Mouse (Mus musculus): ENCODE measurements at regions not wholly inside any gene's neighbourhood (a gene's known extent, or its start where the extent isn't known, plus 50 kb on each side); places are given as distances from the start of the nearest gene placed in this dataset.

GRCm38 (mm10) chr2:128270377-128271129, 144.7 kb downstream of the Bcl2l11 start:
- no peaks in the 10 kb centered on the region for H3K36me3 ChIP-seq (ENCODE audit: control insufficient read depth, insufficient read depth, low read length)
- H3K4me1 ChIP-seq (ENCODE audit: control insufficient read depth, insufficient read depth, low read length): peaks cover 4% of the 10 kb centered on the region; the same call in 1 of the 2 replicates
- no peaks in the 10 kb centered on the region for H3K27me3 ChIP-seq (ENCODE audit: control insufficient read depth, insufficient read depth, low read length)
- no peak overlapping the region for H3K9ac ChIP-seq (ENCODE audit: low read depth, low read length)
- H3K79me2 ChIP-seq (ENCODE audit: control insufficient read depth, insufficient read depth, low read length): no peaks in the 10 kb centered on the region
- H3K4me3 ChIP-seq (ENCODE audit: insufficient read depth, low read depth, low read length): no peak overlapping the region
- DNase-seq (ENCODE audit: extremely low read depth, low read depth, low spot score): peak; percentile 7
- no peak overlapping the region for H3K27ac ChIP-seq (replicated peaks; ENCODE audit: insufficient read depth, low read depth, low read length)
- no peak for TF ChIP-seq POLR2A (IDR thresholded peaks at IDR 0.05; ENCODE audit: extremely low read depth, insufficient read depth, low read length)
- 29% methylated on average over 9 of the region's 9 CpGs for WGBS

- no peaks in the 10 kb centered on the region for H3K27me3 ChIP-seq (ENCODE audit: control insufficient read depth, insufficient read depth, low read length)
- H3K36me3 ChIP-seq (ENCODE audit: control insufficient read depth, insufficient read depth, low read length): no peaks in the 10 kb centered on the region
- peak; percentile 33 for DNase-seq (ENCODE audit: extremely low read depth, low read depth, low spot score)
- H3K9ac ChIP-seq (ENCODE audit: low read depth, low read length): no peak overlapping the region
- TF ChIP-seq CTCF (IDR thresholded peaks at IDR 0.05; ENCODE audit: low read depth, low read length) (no peak), POLR2A (IDR thresholded peaks at IDR 0.05; ENCODE audit: extremely low read depth, insufficient read depth, low read length) (no peak)
- no peaks in the 10 kb centered on the region for H3K79me2 ChIP-seq (ENCODE audit: control insufficient read depth, insufficient read depth, low read length)
- H3K4me1 ChIP-seq (ENCODE audit: control insufficient read depth, insufficient read depth, low read length): peaks cover 5% of the 10 kb centered on the region
- no peak overlapping the region for H3K4me3 ChIP-seq (ENCODE audit: insufficient read depth, low read depth, low read length)
- WGBS: 13% methylated on average over 7 of the region's 7 CpGs
- no peak overlapping the region for H3K27ac ChIP-seq (replicated peaks; ENCODE audit: insufficient read depth, low read depth, low read length)
Observed at GRCm38 (mm10) chr2:128272789-128273188, 147.0 kb downstream of the Bcl2l11 start.

GRCm38 (mm10) chr2:128273292-128273691, 147.5 kb downstream of the Bcl2l11 start:
- no peaks in the 10 kb centered on the region for H3K79me2 ChIP-seq (ENCODE audit: control insufficient read depth, insufficient read depth, low read length)
- 77% methylated on average over 4 of the region's 4 CpGs for WGBS
- no peak for DNase-seq (ENCODE audit: extremely low read depth, low read depth, low spot score)
- H3K4me1 ChIP-seq (ENCODE audit: control insufficient read depth, insufficient read depth, low read length): peaks cover 5% of the 10 kb centered on the region
- no peak overlapping the region for H3K4me3 ChIP-seq (ENCODE audit: insufficient read depth, low read depth, low read length)
- H3K27ac ChIP-seq (replicated peaks; ENCODE audit: insufficient read depth, low read depth, low read length): no peak overlapping the region
- no peak overlapping the region for H3K9ac ChIP-seq (ENCODE audit: low read depth, low read length)
- no peaks in the 10 kb centered on the region for H3K27me3 ChIP-seq (ENCODE audit: control insufficient read depth, insufficient read depth, low read length)
- TF ChIP-seq CTCF (IDR thresholded peaks at IDR 0.05; ENCODE audit: low read depth, low read length) (no peak), POLR2A (IDR thresholded peaks at IDR 0.05; ENCODE audit: extremely low read depth, insufficient read depth, low read length) (no peak)
- no peaks in the 10 kb centered on the region for H3K36me3 ChIP-seq (ENCODE audit: control insufficient read depth, insufficient read depth, low read length)

- H3K79me2 ChIP-seq (ENCODE audit: control insufficient read depth, insufficient read depth, low read length): no peaks in the 10 kb centered on the region
Observed at GRCm38 (mm10) chr2:128276337-128276736, 150.5 kb downstream of the Bcl2l11 start.

GRCm38 (mm10) chr2:128277387-128278123, 151.7 kb downstream of the Bcl2l11 start:
- DNase-seq (ENCODE audit: extremely low read depth, low read depth, low spot score): peak; percentile 7
- H3K27me3 ChIP-seq (ENCODE audit: control insufficient read depth, insufficient read depth, low read length): no peaks in the 10 kb centered on the region
- no peaks in the 10 kb centered on the region for H3K36me3 ChIP-seq (ENCODE audit: control insufficient read depth, insufficient read depth, low read length)
- H3K4me3 ChIP-seq (ENCODE audit: insufficient read depth, low read depth, low read length): no peak overlapping the region
- no peaks in the 10 kb centered on the region for H3K79me2 ChIP-seq (ENCODE audit: control insufficient read depth, insufficient read depth, low read length)
- no peak overlapping the region for H3K9ac ChIP-seq (ENCODE audit: low read depth, low read length)
- 75% methylated on average over 4 of the region's 4 CpGs for WGBS
- no peak overlapping the region for H3K27ac ChIP-seq (replicated peaks; ENCODE audit: insufficient read depth, low read depth, low read length)
- TF ChIP-seq CTCF (IDR thresholded peaks at IDR 0.05; ENCODE audit: low read depth, low read length) (no peak), POLR2A (IDR thresholded peaks at IDR 0.05; ENCODE audit: extremely low read depth, insufficient read depth, low read length) (no peak)
- H3K4me1 ChIP-seq (ENCODE audit: control insufficient read depth, insufficient read depth, low read length): peaks cover 5% of the 10 kb centered on the region

More at GRCm38 (mm10) chr2:128276337-128276736, 150.5 kb downstream of the Bcl2l11 start:
- Histone ChIP-seq H3K9ac (ENCODE audit: low read depth, low read length) (no peak overlapping the region), H3K27me3 (ENCODE audit: control insufficient read depth, insufficient read depth, low read length) (no peaks in the 10 kb centered on the region), H3K4me1 (ENCODE audit: control insufficient read depth, insufficient read depth, low read length) (peaks cover 5% of the 10 kb centered on the region), H3K27ac (replicated peaks; ENCODE audit: insufficient read depth, low read depth, low read length) (no peak overlapping the region), H3K4me3 (ENCODE audit: insufficient read depth, low read depth, low read length) (no peak overlapping the region), H3K36me3 (ENCODE audit: control insufficient read depth, insufficient read depth, low read length) (no peaks in the 10 kb centered on the region)
- TF ChIP-seq CTCF (IDR thresholded peaks at IDR 0.05; ENCODE audit: low read depth, low read length) (no peak), POLR2A (IDR thresholded peaks at IDR 0.05; ENCODE audit: extremely low read depth, insufficient read depth, low read length) (no peak)
- 43% methylated on average over 5 of the region's 5 CpGs for WGBS
- DNase-seq (ENCODE audit: extremely low read depth, low read depth, low spot score): no peak

- H3K36me3 ChIP-seq (ENCODE audit: control insufficient read depth, insufficient read depth, low read length): no peaks in the 10 kb centered on the region
- H3K27me3 ChIP-seq (ENCODE audit: control insufficient read depth, insufficient read depth, low read length): no peaks in the 10 kb centered on the region
- H3K79me2 ChIP-seq (ENCODE audit: control insufficient read depth, insufficient read depth, low read length): no peaks in the 10 kb centered on the region
- TF ChIP-seq CTCF (IDR thresholded peaks at IDR 0.05; ENCODE audit: low read depth, low read length) (no peak), POLR2A (IDR thresholded peaks at IDR 0.05; ENCODE audit: extremely low read depth, insufficient read depth, low read length) (no peak)
- peaks cover 2% of the 10 kb centered on the region; the same call in 1 of the 2 replicates for H3K4me1 ChIP-seq (ENCODE audit: control insufficient read depth, insufficient read depth, low read length)
- WGBS: 89% methylated on average over 5 of the region's 5 CpGs
- no peak overlapping the region for H3K9ac ChIP-seq (ENCODE audit: low read depth, low read length)
- H3K4me3 ChIP-seq (ENCODE audit: insufficient read depth, low read depth, low read length): no peak overlapping the region
- no peak for DNase-seq (ENCODE audit: extremely low read depth, low read depth, low spot score)
- no peak overlapping the region for H3K27ac ChIP-seq (replicated peaks; ENCODE audit: insufficient read depth, low read depth, low read length)
Observed at GRCm38 (mm10) chr2:128278124-128278432, 152.2 kb downstream of the Bcl2l11 start.
